Mouse (Mus musculus) heart, embryonic 12.5 days (tissue): ENCODE data around the gene Txndc5. TPM values are rescaled to one million over a fixed set of nuclear protein-coding genes. Genes with fewer than 3 reads are reported as not detected.

Experiments used
- ATAC-seq: fragments of 200-750 bp; cut with Nextera tagmentation; 2 replicates; pipeline ENCODE4 v1.8.0; 2017; ENCODE audit warnings: moderate TSS enrichment, moderate library complexity; ENCODE audit not compliant: insufficient number of reproducible peaks, low FRiP score
- H3K27ac ChIP-seq: fragments of 300-500 bp; sonication (generic); 2 replicates; pipeline ENCODE4 v1.5.1; 2016; ENCODE audit warnings: mild to moderate bottlenecking, moderate library complexity; ENCODE audit not compliant: poor library complexity, severe bottlenecking
- H3K27me3 ChIP-seq: fragments of 300-500 bp; sonication (generic); replicated peaks from 2 replicates; pipeline ENCODE4 v1.6.1; 2016; ENCODE audit warnings: mild to moderate bottlenecking, moderate library complexity
- H3K36me3 ChIP-seq: fragments of 300-500 bp; sonication (generic); 2 replicates; pipeline ENCODE4 v1.6.1; 2016; ENCODE audit warnings: mild to moderate bottlenecking, moderate library complexity
- H3K4me1 ChIP-seq: fragments of 300-500 bp; sonication (generic); replicated peaks from 2 replicates; pipeline ENCODE4 v1.6.1; 2016; ENCODE audit warnings: mild to moderate bottlenecking
- H3K4me2 ChIP-seq: fragments of 300-500 bp; sonication (generic); 2 replicates; pipeline ENCODE4 v1.6.1; 2016; ENCODE audit warnings: mild to moderate bottlenecking, moderate library complexity
- H3K4me3 ChIP-seq: fragments of 300-500 bp; sonication (generic); 2 replicates; pipeline ENCODE4 v1.5.1; 2016; ENCODE audit warnings: mild to moderate bottlenecking
- H3K9ac ChIP-seq: fragments of 300-500 bp; sonication (generic); 2 replicates; pipeline ENCODE4 v1.6.1; 2016; ENCODE audit warnings: mild to moderate bottlenecking, moderate library complexity
- H3K9me3 ChIP-seq: fragments of 300-500 bp; sonication (generic); replicated peaks from 2 replicates; pipeline ENCODE4 v1.6.1; 2016; ENCODE audit warnings: mild to moderate bottlenecking, moderate library complexity
- WGBS: fragments of 180-500 bp; shearing (Covaris S2); methylation state at CpG from one replicate; pipeline ENCODE4 v1.1.7; 2016; 5-methylcytosine and 5-hydroxymethylcytosine counted together
- polyA plus RNA-seq: library from polyadenylated mRNA; unstranded; fragments of >200 nt; fragmentation: Nextera tagmentation; extraction: Ambion mirVana; gene quantifications from 2 replicates; pipeline ENCODE4 v1.2.1, GENCODE M21; 2016

Gene Txndc5
- 254 and 258 TPM in 2 replicates for polyA plus RNA-seq

GRCm38 (mm10) chr13:38528687-38529294 is at the start of gene Txndc5:
Txndc5 (minus strand) TSS chr13:38528824.
- peak within 1 kb of the TSS; percentile 77 for H3K4me2 ChIP-seq
- H3K27ac ChIP-seq = peak within 1 kb of the TSS; percentile 88
- H3K4me3 ChIP-seq = peak within 1 kb of the TSS; percentile 75
- 0 out of 2 replicates have a peak, but pooled peaks cover 4% of the 10 kb centered on the region for H3K27me3 ChIP-seq
- no peaks in the 10 kb centered on the region for H3K9me3 ChIP-seq
- 48% methylated on average over 9 of the region's 9 CpGs for WGBS
- H3K4me1 ChIP-seq = peaks cover 33% of the 10 kb centered on the region
- H3K9ac ChIP-seq = peak within 1 kb of the TSS; percentile 83
- H3K36me3 ChIP-seq = 0 out of 2 replicates have a peak, but pooled peaks cover 3% of the 10 kb centered on the region
- ATAC-seq = peak; percentile 5; the same call in 1 of the 2 replicates

GRCm38 (mm10) chr13:38574668-38575067 is 46.0 kb upstream of the Txndc5 start:
- 41% methylated on average over 3 of the region's 3 CpGs for WGBS
- H3K36me3 ChIP-seq = no peaks in the 10 kb centered on the region
- H3K27ac ChIP-seq = no peak overlapping the region

GRCm38 (mm10) chr13:38573281-38573680 is 44.7 kb upstream of the Txndc5 start:
- H3K4me3 ChIP-seq = no peak overlapping the region
- no peaks in the 10 kb centered on the region for H3K9me3 ChIP-seq
- H3K36me3 ChIP-seq = no peaks in the 10 kb centered on the region
- H3K27ac ChIP-seq = no peak overlapping the region
- H3K9ac ChIP-seq = no peak overlapping the region
- WGBS = 91% methylated on average over 1 of the region's 1 CpGs
- H3K4me1 ChIP-seq = peaks cover 5% of the 10 kb centered on the region; the same call in 1 of the 2 replicates
- no peak overlapping the region for H3K4me2 ChIP-seq
- no peak for ATAC-seq
- no peaks in the 10 kb centered on the region for H3K27me3 ChIP-seq

More at GRCm38 (mm10) chr13:38574668-38575067, 46.0 kb upstream of the Txndc5 start:
- no peak overlapping the region for H3K4me2 ChIP-seq
- H3K4me3 ChIP-seq = no peak overlapping the region
- H3K4me1 ChIP-seq = peaks cover 9% of the 10 kb centered on the region
- no peak overlapping the region for H3K9ac ChIP-seq
- ATAC-seq = no peak
- H3K27me3 ChIP-seq = no peaks in the 10 kb centered on the region
- 0 out of 2 replicates have a peak, but pooled peaks cover 5% of the 10 kb centered on the region for H3K9me3 ChIP-seq

- Histone ChIP-seq H3K9me3 (0 out of 2 replicates have a peak, but pooled peaks cover 6% of the 10 kb centered on the region), H3K27ac (no peak overlapping the region), H3K27me3 (no peaks in the 10 kb centered on the region), H3K4me3 (no peak overlapping the region), H3K9ac (no peak overlapping the region), H3K4me2 (no peak overlapping the region), H3K4me1 (no peaks in the 10 kb centered on the region), H3K36me3 (no peaks in the 10 kb centered on the region)
- WGBS = 65% methylated on average over 4 of the region's 4 CpGs
- no peak for ATAC-seq
These were observed 36.6 kb upstream of the Txndc5 start for GRCm38 (mm10) chr13:38565245-38565644.

- Histone ChIP-seq H3K4me3 (no peak overlapping the region), H3K4me1 (no peaks in the 10 kb centered on the region), H3K9ac (no peak overlapping the region), H3K4me2 (no peak overlapping the region), H3K36me3 (no peaks in the 10 kb centered on the region), H3K27ac (no peak overlapping the region), H3K27me3 (no peaks in the 10 kb centered on the region), H3K9me3 (no peaks in the 10 kb centered on the region)
- ATAC-seq = no peak
- WGBS = 67% methylated on average over 11 of the region's 11 CpGs
These were observed 26.0 kb upstream of the Txndc5 start for GRCm38 (mm10) chr13:38554611-38555010.

GRCm38 (mm10) chr13:38554210-38554609 is 25.6 kb upstream of the Txndc5 start:
- no peaks in the 10 kb centered on the region for H3K36me3 ChIP-seq
- H3K27me3 ChIP-seq = no peaks in the 10 kb centered on the region
- no peaks in the 10 kb centered on the region for H3K4me1 ChIP-seq
- no peak overlapping the region for H3K9ac ChIP-seq
- no peak overlapping the region for H3K27ac ChIP-seq
- H3K9me3 ChIP-seq = no peaks in the 10 kb centered on the region
- no peak for ATAC-seq
- no peak overlapping the region for H3K4me2 ChIP-seq
- H3K4me3 ChIP-seq = no peak overlapping the region
- WGBS = 71% methylated on average over 3 of the region's 3 CpGs

- no peak for ATAC-seq
- H3K36me3 ChIP-seq = no peaks in the 10 kb centered on the region
- no peaks in the 10 kb centered on the region for H3K27me3 ChIP-seq
- WGBS = 75% methylated on average over 5 of the region's 5 CpGs
- H3K27ac ChIP-seq = no peak overlapping the region
- H3K9me3 ChIP-seq = no peaks in the 10 kb centered on the region
- H3K4me3 ChIP-seq = no peak overlapping the region
- no peaks in the 10 kb centered on the region for H3K4me1 ChIP-seq
- H3K9ac ChIP-seq = no peak overlapping the region
- no peak overlapping the region for H3K4me2 ChIP-seq
These were observed 20.1 kb upstream of the Txndc5 start for GRCm38 (mm10) chr13:38548681-38549080.

GRCm38 (mm10) chr13:38547717-38548116 is 19.1 kb upstream of the Txndc5 start:
- no peak overlapping the region for H3K4me2 ChIP-seq
- no peak overlapping the region for H3K27ac ChIP-seq
- H3K4me1 ChIP-seq = no peaks in the 10 kb centered on the region
- no peaks in the 10 kb centered on the region for H3K36me3 ChIP-seq
- no peaks in the 10 kb centered on the region for H3K9me3 ChIP-seq
- no peak overlapping the region for H3K4me3 ChIP-seq
- no peak for ATAC-seq
- WGBS = 64% methylated on average over 5 of the region's 5 CpGs
- H3K9ac ChIP-seq = no peak overlapping the region
- H3K27me3 ChIP-seq = no peaks in the 10 kb centered on the region

GRCm38 (mm10) chr13:38546754-38547153 is 18.1 kb upstream of the Txndc5 start:
- Histone ChIP-seq H3K4me3 (no peak overlapping the region), H3K9me3 (no peaks in the 10 kb centered on the region), H3K4me2 (no peak overlapping the region), H3K4me1 (no peaks in the 10 kb centered on the region), H3K27me3 (no peaks in the 10 kb centered on the region), H3K27ac (no peak overlapping the region), H3K36me3 (no peaks in the 10 kb centered on the region), H3K9ac (no peak overlapping the region)
- WGBS = 76% methylated on average over 4 of the region's 4 CpGs
- no peak for ATAC-seq

GRCm38 (mm10) chr13:38545460-38545859 is 16.8 kb upstream of the Txndc5 start:
- no peak overlapping the region for H3K4me3 ChIP-seq
- WGBS = 68% methylated on average over 3 of the region's 3 CpGs
- H3K4me2 ChIP-seq = no peak overlapping the region
- no peaks in the 10 kb centered on the region for H3K9me3 ChIP-seq
- no peaks in the 10 kb centered on the region for H3K4me1 ChIP-seq
- ATAC-seq = no peak
- no peaks in the 10 kb centered on the region for H3K36me3 ChIP-seq
- no peaks in the 10 kb centered on the region for H3K27me3 ChIP-seq
- H3K27ac ChIP-seq = no peak overlapping the region
- H3K9ac ChIP-seq = no peak overlapping the region

GRCm38 (mm10) chr13:38544769-38545445 is 16.3 kb upstream of the Txndc5 start:
- Histone ChIP-seq H3K27me3 (no peaks in the 10 kb centered on the region), H3K36me3 (no peaks in the 10 kb centered on the region), H3K27ac (no peak overlapping the region), H3K9ac (no peak overlapping the region), H3K4me1 (no peaks in the 10 kb centered on the region), H3K4me2 (no peak overlapping the region), H3K4me3 (no peak overlapping the region), H3K9me3 (no peaks in the 10 kb centered on the region)
- ATAC-seq = no peak
- 80% methylated on average over 8 of the region's 8 CpGs for WGBS
